Mouse (Mus musculus): ENCODE results near the gene Panx2. TPM values are rescaled to one million over a fixed set of nuclear protein-coding genes. Genes with fewer than 3 reads are reported as not detected.

The Panx2 gene
- total RNA-seq (2021) (1 to 10 TPM in 1 of 2 experiments, under 1 TPM in 1; 0.91 to 1.3 TPM), polyA plus RNA-seq (2012; rRNA removed) (1.3 and 2.1 TPM in 2 replicates)
- long read RNA-seq: 0 reads

- peak; percentile 2 to 17 for DNase-seq
Observed at GRCm38 (mm10) chr15:89059161-89059931, at the start of gene Panx2. Gene Panx2 (plus strand): TSS chr15:89059734.

GRCm38 (mm10) chr15:89016722-89017121 is 42.8 kb upstream of the Panx2 start:
- intact Hi-C loops (cut with DNase I): no loop called here
- TF ChIP-seq POLR2A (IDR thresholded peaks at IDR 0.05; ENCODE audit: insufficient read depth, low read depth, low read length) (no peak), CTCF (IDR thresholded peaks at IDR 0.05) (no peak), EP300 (IDR thresholded peaks at IDR 0.05; ENCODE audit: insufficient read depth, low read depth, low read length) (no peak)
- no peaks in the 10 kb centered on the region; the same call in 1 of the 2 replicates for H3K27me3 ChIP-seq (ENCODE audit: control insufficient read depth, insufficient read depth, low read length)
- H3K79me2 ChIP-seq (replicated peaks; ENCODE audit: control insufficient read depth, insufficient read depth, low read length): no peaks in the 10 kb centered on the region
- H3K4me1 ChIP-seq (ENCODE audit: control insufficient read depth, insufficient read depth, low read length): no peaks in the 10 kb centered on the region
- H3K27ac ChIP-seq: no peak overlapping the region
- H3K9ac ChIP-seq (ENCODE audit: low read depth, low read length): no peak overlapping the region
- no peak overlapping the region for H3K4me3 ChIP-seq
- no peak for DNase-seq
- H3K36me3 ChIP-seq (ENCODE audit: control insufficient read depth, insufficient read depth, low read length): no peaks in the 10 kb centered on the region
- 65% methylated on average over 3 of the region's 3 CpGs for WGBS

More at GRCm38 (mm10) chr15:89059161-89059931, at the start of gene Panx2:
- H3K27ac ChIP-seq: no peak within 1 kb of the TSS
- WGBS: 2% methylated on average over 57 of the region's 57 CpGs
- no peaks in the 10 kb centered on the region for H3K79me2 ChIP-seq (replicated peaks; ENCODE audit: control insufficient read depth, insufficient read depth, low read length)
- H3K4me3 ChIP-seq: peak within 1 kb of the TSS; percentile 48
- intact Hi-C loops (cut with DNase I): no loop called here
- TF ChIP-seq EP300 (IDR thresholded peaks at IDR 0.05; ENCODE audit: insufficient read depth, low read depth, low read length) (no peak), CTCF (IDR thresholded peaks at IDR 0.05) (no peak), POLR2A (IDR thresholded peaks at IDR 0.05; ENCODE audit: insufficient read depth, low read depth, low read length) (no peak)
- H3K9ac ChIP-seq (ENCODE audit: low read depth, low read length): peak within 1 kb of the TSS; percentile 56
- peaks cover 3% of the 10 kb centered on the region for H3K27me3 ChIP-seq (ENCODE audit: control insufficient read depth, insufficient read depth, low read length)
- H3K36me3 ChIP-seq (ENCODE audit: control insufficient read depth, insufficient read depth, low read length): no peaks in the 10 kb centered on the region
- no peaks in the 10 kb centered on the region for H3K4me1 ChIP-seq (ENCODE audit: control insufficient read depth, insufficient read depth, low read length)

GRCm38 (mm10) chr15:89020085-89020484 is 39.4 kb upstream of the Panx2 start:
- Histone ChIP-seq H3K4me1 (ENCODE audit: control insufficient read depth, insufficient read depth, low read length) (no peaks in the 10 kb centered on the region), H3K79me2 (replicated peaks; ENCODE audit: control insufficient read depth, insufficient read depth, low read length) (no peaks in the 10 kb centered on the region), H3K36me3 (ENCODE audit: control insufficient read depth, insufficient read depth, low read length) (no peaks in the 10 kb centered on the region), H3K27me3 (ENCODE audit: control insufficient read depth, insufficient read depth, low read length) (no peaks in the 10 kb centered on the region), H3K27ac (peak overlapping the region; percentile 69), H3K9ac (ENCODE audit: low read depth, low read length) (peak overlapping the region; percentile 50), H3K4me3 (peak overlapping the region; percentile 44)
- TF ChIP-seq POLR2A (IDR thresholded peaks at IDR 0.05; ENCODE audit: insufficient read depth, low read depth, low read length) (peak; percentile 33; the same call in 1 of the 2 replicates), EP300 (IDR thresholded peaks at IDR 0.05; ENCODE audit: insufficient read depth, low read depth, low read length) (peak; percentile 78; the same call in 1 of the 2 replicates), CTCF (IDR thresholded peaks at IDR 0.05) (no peak)
- WGBS: 11% methylated on average over 7 of the region's 7 CpGs
- DNase-seq: peak in 1 of 2 experiments; percentile 56
- intact Hi-C loops (cut with DNase I): loop anchor here (1.0 kb wide), 1 partner anchor 55 kb away; the partner anchor contains the start of gene Trabd

GRCm38 (mm10) chr15:89020492-89020891 is 39.0 kb upstream of the Panx2 start:
- Histone ChIP-seq H3K4me3 (peak overlapping the region; percentile 44), H3K9ac (ENCODE audit: low read depth, low read length) (peak overlapping the region; percentile 50), H3K79me2 (replicated peaks; ENCODE audit: control insufficient read depth, insufficient read depth, low read length) (no peaks in the 10 kb centered on the region), H3K4me1 (ENCODE audit: control insufficient read depth, insufficient read depth, low read length) (no peaks in the 10 kb centered on the region), H3K27ac (peak overlapping the region; percentile 69), H3K36me3 (ENCODE audit: control insufficient read depth, insufficient read depth, low read length) (no peaks in the 10 kb centered on the region), H3K27me3 (ENCODE audit: control insufficient read depth, insufficient read depth, low read length) (no peaks in the 10 kb centered on the region)
- DNase-seq: no peak
- 49% methylated on average over 7 of the region's 7 CpGs for WGBS
- TF ChIP-seq POLR2A (IDR thresholded peaks at IDR 0.05; ENCODE audit: insufficient read depth, low read depth, low read length) (no peak), CTCF (IDR thresholded peaks at IDR 0.05) (no peak), EP300 (IDR thresholded peaks at IDR 0.05; ENCODE audit: insufficient read depth, low read depth, low read length) (no peak)
- intact Hi-C loops (cut with DNase I): loop anchor here (1.0 kb wide), 1 partner anchor 55 kb away; the partner anchor contains the start of gene Trabd

GRCm38 (mm10) chr15:89044381-89044780 is 15.2 kb upstream of the Panx2 start:
- H3K9ac ChIP-seq (ENCODE audit: low read depth, low read length): no peak overlapping the region
- no peaks in the 10 kb centered on the region for H3K4me1 ChIP-seq (ENCODE audit: control insufficient read depth, insufficient read depth, low read length)
- DNase-seq: no peak
- WGBS: 74% methylated on average over 5 of the region's 5 CpGs
- no peak overlapping the region for H3K27ac ChIP-seq
- no peak overlapping the region for H3K4me3 ChIP-seq
- H3K27me3 ChIP-seq (ENCODE audit: control insufficient read depth, insufficient read depth, low read length): no peaks in the 10 kb centered on the region
- no peaks in the 10 kb centered on the region for H3K79me2 ChIP-seq (replicated peaks; ENCODE audit: control insufficient read depth, insufficient read depth, low read length)
- TF ChIP-seq CTCF (IDR thresholded peaks at IDR 0.05) (peak; percentile 8; the same call in 1 of the 2 replicates), POLR2A (IDR thresholded peaks at IDR 0.05; ENCODE audit: insufficient read depth, low read depth, low read length) (no peak), EP300 (IDR thresholded peaks at IDR 0.05; ENCODE audit: insufficient read depth, low read depth, low read length) (no peak)
- intact Hi-C loops (cut with DNase I): no loop called here
- no peaks in the 10 kb centered on the region for H3K36me3 ChIP-seq (ENCODE audit: control insufficient read depth, insufficient read depth, low read length)

- Histone ChIP-seq H3K4me1 (ENCODE audit: control insufficient read depth, insufficient read depth, low read length) (no peaks in the 10 kb centered on the region), H3K27me3 (ENCODE audit: control insufficient read depth, insufficient read depth, low read length) (no peaks in the 10 kb centered on the region), H3K79me2 (replicated peaks; ENCODE audit: control insufficient read depth, insufficient read depth, low read length) (no peaks in the 10 kb centered on the region), H3K36me3 (ENCODE audit: control insufficient read depth, insufficient read depth, low read length) (no peaks in the 10 kb centered on the region), H3K27ac (no peak overlapping the region), H3K9ac (ENCODE audit: low read depth, low read length) (no peak overlapping the region), H3K4me3 (no peak overlapping the region)
- 69% methylated on average over 4 of the region's 4 CpGs for WGBS
- no peak for DNase-seq
- intact Hi-C loops (cut with DNase I): no loop called here
- no peak for TF ChIP-seq POLR2A (IDR thresholded peaks at IDR 0.05; ENCODE audit: insufficient read depth, low read depth, low read length)
- no peak for TF ChIP-seq CTCF (IDR thresholded peaks at IDR 0.05)
- no peak for TF ChIP-seq EP300 (IDR thresholded peaks at IDR 0.05; ENCODE audit: insufficient read depth, low read depth, low read length)
Observed at GRCm38 (mm10) chr15:89046356-89046755, 13.2 kb upstream of the Panx2 start.

Data from heart, adult 2 months (tissue).